Mouse (Mus musculus) midbrain, embryonic 12.5 days (tissue): Measurements from ENCODE around the gene Zdhhc12. TPM values are rescaled to one million over a fixed set of nuclear protein-coding genes. Genes with fewer than 3 reads are reported as not detected.

Experiments
- ATAC-seq: fragments of 200-750 bp; cut with Nextera tagmentation; 2 replicates; pipeline ENCODE4 v1.8.0; 2017; ENCODE audit warnings: low read depth, moderate TSS enrichment, moderate library complexity; ENCODE audit not compliant: low FRiP score
- H3K27ac ChIP-seq: fragments of 300-500 bp; sonication (generic); replicated peaks from 2 replicates; pipeline ENCODE4 v1.5.1; 2016; ENCODE audit warnings: mild to moderate bottlenecking
- H3K27me3 ChIP-seq: fragments of 300-500 bp; sonication (generic); 2 replicates; pipeline ENCODE4 v1.6.1; 2016; ENCODE audit warnings: mild to moderate bottlenecking
- H3K36me3 ChIP-seq: fragments of 300-500 bp; sonication (generic); 2 replicates; pipeline ENCODE4 v1.6.1; 2016
- H3K4me1 ChIP-seq: fragments of 300-500 bp; sonication (generic); 2 replicates; pipeline ENCODE4 v1.6.1; 2016
- H3K4me2 ChIP-seq: fragments of 300-500 bp; sonication (generic); replicated peaks from 2 replicates; pipeline ENCODE4 v1.6.1; 2016; ENCODE audit warnings: mild to moderate bottlenecking, moderate library complexity
- H3K4me3 ChIP-seq: fragments of 300-500 bp; sonication (generic); 2 replicates; pipeline ENCODE4 v1.5.1; 2016; ENCODE audit warnings: mild to moderate bottlenecking
- H3K9ac ChIP-seq: fragments of 300-500 bp; sonication (generic); replicated peaks from 2 replicates; pipeline ENCODE4 v1.6.1; 2016; ENCODE audit warnings: mild to moderate bottlenecking, moderate library complexity
- H3K9me3 ChIP-seq: fragments of 300-500 bp; sonication (generic); 2 replicates; pipeline ENCODE4 v1.6.1; 2016; ENCODE audit warnings: mild to moderate bottlenecking
- WGBS: fragments of 180-500 bp; shearing (Covaris S2); methylation state at CpG from one replicate; pipeline ENCODE4 v1.1.7; 2016; 5-methylcytosine and 5-hydroxymethylcytosine counted together
- polyA plus RNA-seq: library from polyadenylated mRNA; unstranded; fragments of >200 nt; fragmentation: Nextera tagmentation; extraction: Ambion mirVana; gene quantifications from 2 replicates; pipeline ENCODE4 v1.2.1, GENCODE M21; 2016

The Zdhhc12 gene
- polyA plus RNA-seq, 1 experiment from 2014 or later, result 23.9 TPM

- Histone ChIP-seq H3K4me3 (no peak overlapping the region), H3K27ac (no peak overlapping the region), H3K9me3 (no peaks in the 10 kb centered on the region), H3K27me3 (no peaks in the 10 kb centered on the region), H3K36me3 (peaks cover 20% of the 10 kb centered on the region), H3K4me2 (no peak overlapping the region), H3K9ac (no peak overlapping the region), H3K4me1 (peaks cover 10% of the 10 kb centered on the region)
- no peak for ATAC-seq
- 94% methylated on average over 3 of the region's 3 CpGs for WGBS
Measured at GRCm38 (mm10) chr2:30075625-30076024, 17.8 kb downstream of the Zdhhc12 start.

GRCm38 (mm10) chr2:30073285-30073684, 20.2 kb downstream of the Zdhhc12 start:
- no peak for ATAC-seq
- Histone ChIP-seq H3K36me3 (peaks cover 43% of the 10 kb centered on the region), H3K9ac (no peak overlapping the region), H3K4me2 (no peak overlapping the region), H3K9me3 (no peaks in the 10 kb centered on the region), H3K27me3 (no peaks in the 10 kb centered on the region), H3K4me1 (peaks cover 8% of the 10 kb centered on the region), H3K27ac (no peak overlapping the region), H3K4me3 (no peak overlapping the region)
- WGBS, result 81% methylated on average over 3 of the region's 3 CpGs

- no peak overlapping the region for H3K4me3 ChIP-seq
- 75% methylated on average over 7 of the region's 7 CpGs for WGBS
- peaks cover 47% of the 10 kb centered on the region for H3K36me3 ChIP-seq
- no peak for ATAC-seq
- no peak overlapping the region for H3K9ac ChIP-seq
- H3K4me1 ChIP-seq, result peaks cover 8% of the 10 kb centered on the region
- H3K9me3 ChIP-seq, result no peaks in the 10 kb centered on the region
- H3K4me2 ChIP-seq, result no peak overlapping the region
- no peaks in the 10 kb centered on the region for H3K27me3 ChIP-seq
- H3K27ac ChIP-seq, result no peak overlapping the region
Measured at GRCm38 (mm10) chr2:30072875-30073274, 20.6 kb downstream of the Zdhhc12 start.

- WGBS, result 33% methylated on average over 7 of the region's 7 CpGs
- no peak overlapping the region; the same call in 1 of the 2 replicates for H3K27ac ChIP-seq
- no peak for ATAC-seq
Measured at GRCm38 (mm10) chr2:30067962-30068361, 25.5 kb downstream of the Zdhhc12 start.

GRCm38 (mm10) chr2:30067031-30067888, 26.2 kb downstream of the Zdhhc12 start:
- Histone ChIP-seq H3K9ac (peak overlapping the region; percentile 100), H3K9me3 (no peaks in the 10 kb centered on the region), H3K4me1 (peaks cover 37% of the 10 kb centered on the region), H3K27ac (peak overlapping the region; percentile 100), H3K4me3 (peak overlapping the region; percentile 100), H3K36me3 (peaks cover 31% of the 10 kb centered on the region), H3K4me2 (peak overlapping the region; percentile 74), H3K27me3 (no peaks in the 10 kb centered on the region)
- WGBS, result 1% methylated on average over 48 of the region's 69 CpGs
- ATAC-seq, result peak; percentile 36

More at GRCm38 (mm10) chr2:30067962-30068361, 25.5 kb downstream of the Zdhhc12 start:
- H3K4me3 ChIP-seq, result peak overlapping the region; percentile 100
- peak overlapping the region; percentile 74 for H3K4me2 ChIP-seq
- H3K27me3 ChIP-seq, result no peaks in the 10 kb centered on the region
- peaks cover 34% of the 10 kb centered on the region for H3K4me1 ChIP-seq
- H3K36me3 ChIP-seq, result peaks cover 38% of the 10 kb centered on the region
- H3K9ac ChIP-seq, result peak overlapping the region; percentile 100
- no peaks in the 10 kb centered on the region for H3K9me3 ChIP-seq

GRCm38 (mm10) chr2:30066046-30066901, 27.2 kb downstream of the Zdhhc12 start:
- no peaks in the 10 kb centered on the region for H3K27me3 ChIP-seq
- H3K4me3 ChIP-seq, result peak overlapping the region; percentile 100
- WGBS, result under 1% methylated on average over 70 of the region's 101 CpGs
- H3K27ac ChIP-seq, result peak overlapping the region; percentile 100
- H3K4me2 ChIP-seq, result peak overlapping the region; percentile 74
- H3K36me3 ChIP-seq, result peaks cover 29% of the 10 kb centered on the region
- ATAC-seq, result peak; percentile 92
- H3K4me1 ChIP-seq, result peaks cover 42% of the 10 kb centered on the region
- H3K9me3 ChIP-seq, result no peaks in the 10 kb centered on the region
- peak overlapping the region; percentile 100 for H3K9ac ChIP-seq

- 42% methylated on average over 3 of the region's 3 CpGs for WGBS
- H3K9ac ChIP-seq, result no peak overlapping the region
- no peak overlapping the region for H3K27ac ChIP-seq
Measured at GRCm38 (mm10) chr2:30064298-30064697, 29.1 kb downstream of the Zdhhc12 start.

GRCm38 (mm10) chr2:30063791-30064190, 29.7 kb downstream of the Zdhhc12 start:
- H3K36me3 ChIP-seq, result peaks cover 9% of the 10 kb centered on the region
- peak overlapping the region; percentile 54 for H3K9ac ChIP-seq
- H3K4me1 ChIP-seq, result peaks cover 46% of the 10 kb centered on the region
- ATAC-seq, result no peak
- H3K4me2 ChIP-seq, result peak overlapping the region; percentile 87
- no peaks in the 10 kb centered on the region for H3K27me3 ChIP-seq
- no peak overlapping the region for H3K27ac ChIP-seq
- no peaks in the 10 kb centered on the region for H3K9me3 ChIP-seq
- WGBS, result 24% methylated on average over 3 of the region's 3 CpGs
- H3K4me3 ChIP-seq, result peak overlapping the region; percentile 60

More at GRCm38 (mm10) chr2:30064298-30064697, 29.1 kb downstream of the Zdhhc12 start:
- H3K27me3 ChIP-seq, result no peaks in the 10 kb centered on the region
- peaks cover 14% of the 10 kb centered on the region for H3K36me3 ChIP-seq
- H3K4me2 ChIP-seq, result peak overlapping the region; percentile 87
- ATAC-seq, result no peak
- H3K4me3 ChIP-seq, result peak overlapping the region; percentile 60; the same call in 1 of the 2 replicates
- peaks cover 46% of the 10 kb centered on the region for H3K4me1 ChIP-seq
- no peaks in the 10 kb centered on the region for H3K9me3 ChIP-seq

GRCm38 (mm10) chr2:30063235-30063634, 30.2 kb downstream of the Zdhhc12 start:
- Histone ChIP-seq H3K4me3 (peak overlapping the region; percentile 60), H3K27me3 (no peaks in the 10 kb centered on the region), H3K36me3 (peaks cover 3% of the 10 kb centered on the region), H3K9ac (peak overlapping the region; percentile 54), H3K4me2 (peak overlapping the region; percentile 87), H3K9me3 (no peaks in the 10 kb centered on the region), H3K27ac (peak overlapping the region; percentile 78), H3K4me1 (peaks cover 43% of the 10 kb centered on the region)
- 4% methylated on average over 8 of the region's 8 CpGs for WGBS
- ATAC-seq, result no peak

GRCm38 (mm10) chr2:30062249-30063093, 31.0 kb downstream of the Zdhhc12 start:
- Histone ChIP-seq H3K4me2 (peak overlapping the region; percentile 87), H3K9me3 (no peaks in the 10 kb centered on the region), H3K4me3 (peak overlapping the region; percentile 60), H3K36me3 (no peaks in the 10 kb centered on the region), H3K27ac (peak overlapping the region; percentile 78), H3K27me3 (no peaks in the 10 kb centered on the region), H3K4me1 (peaks cover 40% of the 10 kb centered on the region), H3K9ac (peak overlapping the region; percentile 54)
- under 1% methylated on average over 40 of the region's 40 CpGs for WGBS
- ATAC-seq, result no peak
